Mouse (Mus musculus) embryonic fibroblast, embryonic 13.5 days (primary cell): ENCODE measurements around the gene Emx2.

ENCODE experiments used
- CTCF ChIP-seq: IDR thresholded peaks from 2 replicates; pipeline ENCODE4 v1.5.1; 2011; ENCODE audit warnings: mild to moderate bottlenecking, control low read depth, low read length, moderate library complexity, borderline replicate concordance; ENCODE audit not compliant: insufficient read depth
- POLR2A ChIP-seq: IDR thresholded peaks from 2 replicates; pipeline ENCODE4 v1.6.1; 2011; ENCODE audit warnings: low read depth, mild to moderate bottlenecking, control low read depth, low read length, moderate library complexity

DNA sequence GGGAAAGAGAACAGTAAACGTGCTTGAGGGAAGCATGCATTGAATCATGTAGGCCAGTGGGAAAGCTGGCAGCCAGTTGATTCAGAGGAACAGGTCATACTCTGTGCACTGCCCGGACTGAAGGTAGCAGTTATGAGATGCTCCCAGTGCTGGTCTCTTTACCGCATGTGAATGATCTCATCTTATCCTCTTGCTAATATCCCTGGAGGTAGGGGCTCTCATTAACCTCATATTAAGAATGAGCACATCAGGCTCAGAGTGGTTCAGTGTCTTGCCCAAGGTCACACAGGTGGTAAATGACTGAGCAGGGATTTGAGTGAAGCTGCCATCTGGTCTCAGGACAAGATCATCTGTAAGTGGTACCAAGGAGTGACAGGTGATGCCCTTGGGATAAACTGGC lies 21.7 kb downstream of the Emx2 start:
- TF ChIP-seq CTCF (no peak), POLR2A (no peak)
